Mouse (Mus musculus) lung, postnatal 0 days (tissue): Measurements from ENCODE around the gene Mia. TPM values are rescaled to one million over a fixed set of nuclear protein-coding genes. Genes with fewer than 3 reads are reported as not detected.
A peak's percentile ranks its signal among the peaks of the same experiment; 100 is the strongest.

Source experiments
- ATAC-seq: fragments of 200-750 bp; cut with Nextera tagmentation; 2 replicates; pipeline ENCODE4 v1.8.0; 2017; ENCODE audit warnings: moderate library complexity
- DNase-seq: peaks from one replicate; pipeline ENCODE4 v3.0.0-alpha.2; 2016; ENCODE audit warnings: low spot score
- H3K27ac ChIP-seq: fragments of 300-500 bp; sonication (generic); 2 replicates; pipeline ENCODE4 v1.5.1; 2014; ENCODE audit warnings: antibody characterized with exemption, mild to moderate bottlenecking, low read length, mixed read lengths
- H3K27me3 ChIP-seq: fragments of 300-500 bp; sonication (generic); replicated peaks from 2 replicates; pipeline ENCODE4 v1.6.1; 2014; ENCODE audit warnings: low read length, mixed read lengths; ENCODE audit not compliant: insufficient read depth
- H3K36me3 ChIP-seq: fragments of 300-500 bp; sonication (generic); 2 replicates; pipeline ENCODE4 v1.6.1; 2014; ENCODE audit warnings: low read length, mixed read lengths; ENCODE audit not compliant: insufficient read depth
- H3K4me1 ChIP-seq: fragments of 300-500 bp; sonication (generic); 2 replicates; pipeline ENCODE4 v1.6.1; 2014; ENCODE audit warnings: antibody characterized with exemption, low read depth, low read length, mixed read lengths; ENCODE audit not compliant: insufficient read depth
- H3K4me2 ChIP-seq: fragments of 300-500 bp; sonication (generic); replicated peaks from 2 replicates; pipeline ENCODE4 v1.6.1; 2014; ENCODE audit warnings: low read depth, mild to moderate bottlenecking, low read length, moderate library complexity, mixed read lengths
- H3K4me3 ChIP-seq: fragments of 300-500 bp; sonication (generic); 2 replicates; pipeline ENCODE4 v1.5.1; 2014; ENCODE audit warnings: low read depth, low read length
- H3K9ac ChIP-seq: fragments of 300-500 bp; sonication (generic); replicated peaks from 2 replicates; pipeline ENCODE4 v1.6.1; 2014; ENCODE audit warnings: low read depth, mild to moderate bottlenecking
- H3K9me3 ChIP-seq: fragments of 300-500 bp; sonication (generic); 2 replicates; pipeline ENCODE4 v1.6.1; 2016; ENCODE audit warnings: low read length, mixed read lengths
- CTCF ChIP-seq: IDR thresholded peaks from 2 replicates; pipeline ENCODE4 v1.5.1; 2016; ENCODE audit warnings: antibody characterized with exemption, mild to moderate bottlenecking
- EP300 ChIP-seq: IDR thresholded peaks from 2 replicates; pipeline ENCODE4 v1.6.1; 2016; ENCODE audit warnings: antibody characterized with exemption, mild to moderate bottlenecking, control low read depth
- WGBS: fragments of 180-500 bp; shearing (Covaris S2); extraction: QIAGEN DNeasy Blood & Tissue Kit; methylation state at CpG from one replicate; pipeline ENCODE4 v1.1.7; 2014; 5-methylcytosine and 5-hydroxymethylcytosine counted together
- polyA plus RNA-seq: library from polyadenylated mRNA; unstranded; fragments of >200 nt; fragmentation: Nextera tagmentation; extraction: Ambion mirVana; gene quantifications from 2 replicates; pipeline ENCODE4 v1.2.1, GENCODE M21; 2015

The Mia gene
- polyA plus RNA-seq, 1 experiment from 2014 or later = 31.5 TPM

- peak overlapping the region; percentile 20 for H3K4me2 ChIP-seq
- WGBS = 63% methylated on average over 11 of the region's 11 CpGs
- H3K27ac ChIP-seq = no peak overlapping the region
- no peak overlapping the region for H3K4me3 ChIP-seq
- ATAC-seq (no peak), DNase-seq (no peak)
- H3K36me3 ChIP-seq = no peaks in the 10 kb centered on the region
- 0 out of 2 replicates have a peak overlapping the region, but pooled peaks have one; percentile 5 for H3K9ac ChIP-seq
- no peak for TF ChIP-seq CTCF
- no peak for TF ChIP-seq EP300
- H3K9me3 ChIP-seq = no peaks in the 10 kb centered on the region
- peaks cover 30% of the 10 kb centered on the region for H3K4me1 ChIP-seq
- H3K27me3 ChIP-seq = no peaks in the 10 kb centered on the region
Observed at GRCm38 (mm10) chr7:27224877-27225575, 44.1 kb upstream of the Mia start.

DNA sequence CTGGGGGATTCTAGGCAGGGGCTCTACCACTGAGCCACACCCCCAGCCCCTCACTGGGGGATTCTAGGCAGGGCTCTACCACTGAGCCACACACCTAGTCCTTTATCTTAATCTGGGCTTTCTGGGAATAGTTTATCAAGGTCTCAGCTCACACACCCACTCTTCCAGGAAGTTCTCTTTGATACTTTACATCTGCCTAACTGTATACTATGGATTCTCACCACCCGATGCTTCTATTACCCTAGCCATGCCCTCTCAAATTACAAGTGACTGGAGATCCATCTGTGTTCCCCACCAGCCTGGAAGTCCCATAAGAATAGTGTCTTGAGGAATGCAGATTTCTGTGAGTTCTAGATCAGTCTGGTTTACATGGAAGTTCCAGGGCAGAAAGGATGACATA, 41.6 kb upstream of the Mia start:
- no peak overlapping the region for H3K4me2 ChIP-seq
- no peak overlapping the region for H3K4me3 ChIP-seq
- TF ChIP-seq EP300 (no peak), CTCF (no peak)
- peaks cover 27% of the 10 kb centered on the region for H3K4me1 ChIP-seq
- H3K27me3 ChIP-seq = no peaks in the 10 kb centered on the region
- no peak overlapping the region for H3K27ac ChIP-seq
- peaks cover 6% of the 10 kb centered on the region for H3K36me3 ChIP-seq
- ATAC-seq = no peak
- no peaks in the 10 kb centered on the region for H3K9me3 ChIP-seq
- 78% methylated on average over 1 of the region's 1 CpGs for WGBS
- H3K9ac ChIP-seq = no peak overlapping the region
- no peak for DNase-seq

GRCm38 (mm10) chr7:27221939-27222338, 41.0 kb upstream of the Mia start:
- ATAC-seq (no peak), DNase-seq (no peak)
- Histone ChIP-seq H3K4me2 (no peak overlapping the region), H3K27ac (no peak overlapping the region), H3K4me3 (no peak overlapping the region), H3K9me3 (no peaks in the 10 kb centered on the region), H3K4me1 (peaks cover 21% of the 10 kb centered on the region), H3K27me3 (no peaks in the 10 kb centered on the region), H3K9ac (no peak overlapping the region), H3K36me3 (peaks cover 9% of the 10 kb centered on the region)
- TF ChIP-seq CTCF (no peak), EP300 (no peak)
- 68% methylated on average over 6 of the region's 6 CpGs for WGBS

DNA sequence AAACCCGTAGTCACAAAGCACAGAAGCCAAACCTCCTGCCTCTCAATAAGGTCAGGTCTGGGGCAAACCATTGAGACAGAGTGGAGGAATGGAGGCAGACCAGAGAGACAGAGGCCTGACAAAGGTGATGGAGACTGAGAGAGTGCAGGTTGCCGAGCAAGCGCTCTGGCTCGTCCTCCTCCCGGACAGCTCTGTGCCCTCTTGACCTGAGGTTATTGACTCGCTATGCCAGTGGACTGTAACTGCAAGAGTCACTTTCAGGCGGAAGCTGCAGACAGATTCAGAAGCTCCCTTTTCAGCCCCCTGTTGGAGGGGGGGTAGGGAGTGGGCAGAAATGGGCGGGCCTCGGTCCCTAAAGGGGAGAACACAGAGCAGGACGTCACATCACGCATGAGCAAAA, 39.0 kb upstream of the Mia start:
- TF ChIP-seq CTCF = no peak
- no peak for TF ChIP-seq EP300
- H3K4me3 ChIP-seq = no peak overlapping the region
- DNase-seq (no peak), ATAC-seq (no peak)
- no peaks in the 10 kb centered on the region for H3K27me3 ChIP-seq
- H3K27ac ChIP-seq = no peak overlapping the region
- 84% methylated on average over 11 of the region's 11 CpGs for WGBS
- H3K36me3 ChIP-seq = peaks cover 23% of the 10 kb centered on the region
- H3K9ac ChIP-seq = no peak overlapping the region
- no peak overlapping the region for H3K4me2 ChIP-seq
- peaks cover 5% of the 10 kb centered on the region; the same call in 1 of the 2 replicates for H3K4me1 ChIP-seq
- no peaks in the 10 kb centered on the region for H3K9me3 ChIP-seq

GRCm38 (mm10) chr7:27218586-27218985, 37.6 kb upstream of the Mia start:
- Histone ChIP-seq H3K27me3 (no peaks in the 10 kb centered on the region), H3K4me1 (no peaks in the 10 kb centered on the region; the same call in 1 of the 2 replicates), H3K27ac (no peak overlapping the region), H3K9me3 (no peaks in the 10 kb centered on the region), H3K4me3 (no peak overlapping the region), H3K4me2 (no peak overlapping the region), H3K36me3 (peaks cover 29% of the 10 kb centered on the region), H3K9ac (no peak overlapping the region)
- 83% methylated on average over 7 of the region's 7 CpGs for WGBS
- ATAC-seq (no peak), DNase-seq (no peak)
- TF ChIP-seq EP300 (no peak), CTCF (no peak)

- no peak overlapping the region for H3K4me3 ChIP-seq
- H3K27me3 ChIP-seq = no peaks in the 10 kb centered on the region
- H3K36me3 ChIP-seq = peaks cover 55% of the 10 kb centered on the region; the same call in 1 of the 2 replicates
- H3K27ac ChIP-seq = no peak overlapping the region
- no peak for ATAC-seq
- H3K4me1 ChIP-seq = no peaks in the 10 kb centered on the region
- 76% methylated on average over 2 of the region's 2 CpGs for WGBS
- no peaks in the 10 kb centered on the region for H3K9me3 ChIP-seq
- no peak overlapping the region for H3K9ac ChIP-seq
- no peak for TF ChIP-seq CTCF
- TF ChIP-seq EP300 = no peak
- H3K4me2 ChIP-seq = no peak overlapping the region
- no peak for DNase-seq
Observed at GRCm38 (mm10) chr7:27212626-27213025, 31.7 kb upstream of the Mia start.
